Mouse (Mus musculus) embryonic facial prominence, embryonic 13.5 days (tissue): Measurements from ENCODE around the gene Ntm. TPM values are rescaled to one million over a fixed set of nuclear protein-coding genes. Genes with fewer than 3 reads are reported as not detected.

Experiments
- ATAC-seq: fragments of 200-750 bp; cut with Nextera tagmentation; 2 replicates; pipeline ENCODE4 v1.8.0; 2017; ENCODE audit warnings: low read depth; ENCODE audit not compliant: insufficient number of reproducible peaks, insufficient read depth, low FRiP score, low TSS enrichment
- H3K27ac ChIP-seq: fragments of 300-500 bp; sonication (generic); 2 replicates; pipeline ENCODE4 v1.5.1; 2015; ENCODE audit warnings: moderate library complexity, mild to moderate bottlenecking, inconsistent platforms
- H3K27me3 ChIP-seq: fragments of 300-500 bp; sonication (generic); 2 replicates; pipeline ENCODE4 v1.6.1; 2015; ENCODE audit warnings: mild to moderate bottlenecking, inconsistent platforms
- H3K36me3 ChIP-seq: fragments of 300-500 bp; sonication (generic); 2 replicates; pipeline ENCODE4 v1.6.1; 2015; ENCODE audit warnings: mild to moderate bottlenecking, inconsistent platforms
- H3K4me1 ChIP-seq: fragments of 300-500 bp; sonication (generic); 2 replicates; pipeline ENCODE4 v1.6.1; 2015; ENCODE audit warnings: inconsistent platforms
- H3K4me2 ChIP-seq: fragments of 300-500 bp; sonication (generic); 2 replicates; pipeline ENCODE4 v1.6.1; 2015; ENCODE audit warnings: moderate library complexity, mild to moderate bottlenecking, inconsistent platforms
- H3K4me3 ChIP-seq: fragments of 300-500 bp; sonication (generic); 2 replicates; pipeline ENCODE4 v1.5.1; 2015; ENCODE audit warnings: mild to moderate bottlenecking, inconsistent platforms
- H3K9ac ChIP-seq: fragments of 300-500 bp; sonication (generic); 2 replicates; pipeline ENCODE4 v1.6.1; 2015; ENCODE audit warnings: mild to moderate bottlenecking, inconsistent platforms
- H3K9me3 ChIP-seq: fragments of 300-500 bp; sonication (generic); 2 replicates; pipeline ENCODE4 v1.6.1; 2016; ENCODE audit warnings: inconsistent platforms
- WGBS: fragments of 180-500 bp; shearing (Covaris S2); methylation state at CpG from one replicate; pipeline ENCODE4 v1.1.7; 2015; ENCODE audit warnings: mixed read lengths; 5-methylcytosine and 5-hydroxymethylcytosine counted together
- polyA plus RNA-seq: library from polyadenylated mRNA; unstranded; fragments of >200 nt; fragmentation: Nextera tagmentation; extraction: Ambion mirVana; gene quantifications from 2 replicates; pipeline ENCODE4 v1.2.1, GENCODE M21; 2015

The Ntm gene
- polyA plus RNA-seq, 1 experiment from 2014 or later = 16.1 TPM

- no peaks in the 10 kb centered on the region; the same call in 1 of the 2 replicates for H3K27me3 ChIP-seq
- H3K4me1 ChIP-seq = no peaks in the 10 kb centered on the region
- no peak overlapping the region for H3K27ac ChIP-seq
- no peak for ATAC-seq
- no peak overlapping the region for H3K4me3 ChIP-seq
- WGBS = 79% methylated on average over 5 of the region's 5 CpGs
- no peak overlapping the region for H3K4me2 ChIP-seq
- no peaks in the 10 kb centered on the region for H3K9me3 ChIP-seq
- no peaks in the 10 kb centered on the region for H3K36me3 ChIP-seq
- H3K9ac ChIP-seq = no peak overlapping the region
Observed at GRCm38 (mm10) chr9:29075924-29076577, 886.9 kb downstream of the Ntm start.

GRCm38 (mm10) chr9:29075243-29075642 lies 887.7 kb downstream of the Ntm start:
- H3K4me2 ChIP-seq = no peak overlapping the region
- WGBS = 85% methylated on average over 2 of the region's 2 CpGs
- ATAC-seq = no peak

GRCm38 (mm10) chr9:29074494-29074893 lies 888.4 kb downstream of the Ntm start:
- no peak overlapping the region for H3K4me3 ChIP-seq
- no peaks in the 10 kb centered on the region for H3K36me3 ChIP-seq
- no peak overlapping the region for H3K9ac ChIP-seq
- no peak overlapping the region for H3K4me2 ChIP-seq
- ATAC-seq = no peak
- no peaks in the 10 kb centered on the region; the same call in 1 of the 2 replicates for H3K27me3 ChIP-seq
- H3K9me3 ChIP-seq = no peaks in the 10 kb centered on the region
- no peaks in the 10 kb centered on the region for H3K4me1 ChIP-seq
- 83% methylated on average over 2 of the region's 2 CpGs for WGBS
- H3K27ac ChIP-seq = no peak overlapping the region

More at GRCm38 (mm10) chr9:29075243-29075642, 887.7 kb downstream of the Ntm start:
- Histone ChIP-seq H3K9me3 (no peaks in the 10 kb centered on the region), H3K4me3 (no peak overlapping the region), H3K27ac (no peak overlapping the region), H3K27me3 (no peaks in the 10 kb centered on the region; the same call in 1 of the 2 replicates), H3K36me3 (no peaks in the 10 kb centered on the region), H3K4me1 (no peaks in the 10 kb centered on the region), H3K9ac (no peak overlapping the region)

- Histone ChIP-seq H3K4me3 (no peak overlapping the region), H3K9ac (no peak overlapping the region), H3K4me1 (no peaks in the 10 kb centered on the region), H3K27ac (no peak overlapping the region), H3K27me3 (no peaks in the 10 kb centered on the region; the same call in 1 of the 2 replicates), H3K9me3 (no peaks in the 10 kb centered on the region), H3K36me3 (no peaks in the 10 kb centered on the region), H3K4me2 (no peak overlapping the region)
- no peak for ATAC-seq
- WGBS = 68% methylated on average over 1 of the region's 1 CpGs
Observed at GRCm38 (mm10) chr9:29071997-29072396, 890.9 kb downstream of the Ntm start.

GRCm38 (mm10) chr9:29067572-29067971 lies 895.4 kb downstream of the Ntm start:
- H3K4me1 ChIP-seq = no peaks in the 10 kb centered on the region

GRCm38 (mm10) chr9:29060293-29060692 lies 902.6 kb downstream of the Ntm start:
- H3K36me3 ChIP-seq = no peaks in the 10 kb centered on the region
- no peak overlapping the region for H3K9ac ChIP-seq

More at GRCm38 (mm10) chr9:29067572-29067971, 895.4 kb downstream of the Ntm start:
- 74% methylated on average over 5 of the region's 5 CpGs for WGBS
- Histone ChIP-seq H3K4me2 (no peak overlapping the region), H3K9ac (no peak overlapping the region), H3K36me3 (no peaks in the 10 kb centered on the region), H3K9me3 (no peaks in the 10 kb centered on the region), H3K4me3 (no peak overlapping the region), H3K27ac (no peak overlapping the region), H3K27me3 (no peaks in the 10 kb centered on the region)
- ATAC-seq = no peak

GRCm38 (mm10) chr9:29058811-29059210 lies 904.1 kb downstream of the Ntm start:
- H3K9me3 ChIP-seq = no peaks in the 10 kb centered on the region
- H3K4me3 ChIP-seq = no peak overlapping the region
- H3K9ac ChIP-seq = no peak overlapping the region
- H3K36me3 ChIP-seq = no peaks in the 10 kb centered on the region
- no peak overlapping the region for H3K27ac ChIP-seq
- H3K4me1 ChIP-seq = peaks cover 5% of the 10 kb centered on the region; the same call in 1 of the 2 replicates
- 55% methylated on average over 8 of the region's 8 CpGs for WGBS
- H3K27me3 ChIP-seq = no peaks in the 10 kb centered on the region
- no peak overlapping the region for H3K4me2 ChIP-seq
- ATAC-seq = no peak

More at GRCm38 (mm10) chr9:29060293-29060692, 902.6 kb downstream of the Ntm start:
- H3K27ac ChIP-seq = no peak overlapping the region
- no peaks in the 10 kb centered on the region for H3K27me3 ChIP-seq
- peaks cover 5% of the 10 kb centered on the region; the same call in 1 of the 2 replicates for H3K4me1 ChIP-seq
- WGBS = 39% methylated on average over 6 of the region's 6 CpGs
- H3K9me3 ChIP-seq = no peaks in the 10 kb centered on the region
- H3K4me2 ChIP-seq = no peak overlapping the region
- no peak for ATAC-seq
- H3K4me3 ChIP-seq = no peak overlapping the region

GRCm38 (mm10) chr9:29055637-29056036 lies 907.3 kb downstream of the Ntm start:
- Histone ChIP-seq H3K9ac (no peak overlapping the region), H3K4me3 (no peak overlapping the region), H3K27me3 (no peaks in the 10 kb centered on the region), H3K4me2 (no peak overlapping the region), H3K36me3 (no peaks in the 10 kb centered on the region), H3K9me3 (no peaks in the 10 kb centered on the region), H3K4me1 (peaks cover 5% of the 10 kb centered on the region; the same call in 1 of the 2 replicates), H3K27ac (no peak overlapping the region)
- no peak for ATAC-seq
- 87% methylated on average over 2 of the region's 2 CpGs for WGBS

GRCm38 (mm10) chr9:29036466-29036865 lies 926.5 kb downstream of the Ntm start:
- Histone ChIP-seq H3K27me3 (no peaks in the 10 kb centered on the region), H3K4me1 (peaks cover 3% of the 10 kb centered on the region; the same call in 1 of the 2 replicates), H3K4me3 (no peak overlapping the region), H3K27ac (no peak overlapping the region), H3K4me2 (no peak overlapping the region), H3K9ac (no peak overlapping the region), H3K36me3 (no peaks in the 10 kb centered on the region), H3K9me3 (no peaks in the 10 kb centered on the region)
- 45% methylated on average over 3 of the region's 3 CpGs for WGBS
- ATAC-seq = no peak

- no peaks in the 10 kb centered on the region for H3K9me3 ChIP-seq
Observed at GRCm38 (mm10) chr9:29036058-29036457, 926.9 kb downstream of the Ntm start.

GRCm38 (mm10) chr9:29026410-29026809 lies 936.5 kb downstream of the Ntm start:
- no peaks in the 10 kb centered on the region for H3K9me3 ChIP-seq
- 78% methylated on average over 6 of the region's 6 CpGs for WGBS
- no peak overlapping the region for H3K27ac ChIP-seq
- H3K9ac ChIP-seq = no peak overlapping the region
- no peak for ATAC-seq
- H3K4me1 ChIP-seq = no peaks in the 10 kb centered on the region
- H3K4me2 ChIP-seq = no peak overlapping the region
- no peaks in the 10 kb centered on the region for H3K36me3 ChIP-seq
- no peak overlapping the region for H3K4me3 ChIP-seq
- H3K27me3 ChIP-seq = no peaks in the 10 kb centered on the region

More at GRCm38 (mm10) chr9:29036058-29036457, 926.9 kb downstream of the Ntm start:
- Histone ChIP-seq H3K27ac (no peak overlapping the region), H3K9ac (no peak overlapping the region), H3K4me3 (no peak overlapping the region), H3K4me2 (no peak overlapping the region), H3K4me1 (peaks cover 3% of the 10 kb centered on the region; the same call in 1 of the 2 replicates), H3K36me3 (no peaks in the 10 kb centered on the region), H3K27me3 (no peaks in the 10 kb centered on the region)
- 27% methylated on average over 4 of the region's 4 CpGs for WGBS
- ATAC-seq = no peak

GRCm38 (mm10) chr9:29025603-29026002 lies 937.3 kb downstream of the Ntm start:
- Histone ChIP-seq H3K4me1 (no peaks in the 10 kb centered on the region), H3K36me3 (no peaks in the 10 kb centered on the region), H3K9ac (no peak overlapping the region), H3K4me2 (no peak overlapping the region), H3K4me3 (no peak overlapping the region), H3K27me3 (no peaks in the 10 kb centered on the region), H3K9me3 (no peaks in the 10 kb centered on the region), H3K27ac (no peak overlapping the region)
- ATAC-seq = no peak
- WGBS = 78% methylated on average over 4 of the region's 4 CpGs
